Mouse (Mus musculus): Measurements from ENCODE around the gene Dnajc4. TPM values are rescaled to one million over a fixed set of nuclear protein-coding genes. Genes with fewer than 3 reads are reported as not detected.
"Not testable (repeated sequence)": the region's sequence is repeated elsewhere in the genome, so short reads cannot be mapped to it uniquely, and the experiment has no call there.

Gene Dnajc4
- total RNA-seq, 2 experiments from 2014 or later, result 31.3 to 32.9 TPM

GRCm38 (mm10) chr19:6995255-6995991 lies 3.1 kb upstream of the Dnajc4 start:
- no peak for DNase-seq

- DNase-seq, result no peak
These were observed 2.1 kb upstream of the Dnajc4 start for GRCm38 (mm10) chr19:6994489-6994888.

GRCm38 (mm10) chr19:6994002-6994401 lies 1.6 kb upstream of the Dnajc4 start:
- no peak for DNase-seq

- DNase-seq, result no peak
These were observed 819 bp upstream of the Dnajc4 start for GRCm38 (mm10) chr19:6993011-6993770.

- DNase-seq, result not testable (repeated sequence)
These were observed 1.2 kb downstream of the Dnajc4 start for GRCm38 (mm10) chr19:6991166-6991565.

GRCm38 (mm10) chr19:6990712-6991111 lies 1.7 kb downstream of the Dnajc4 start:
- no peak for DNase-seq

- no peak for DNase-seq
These were observed 3.1 kb downstream of the Dnajc4 start for GRCm38 (mm10) chr19:6989251-6989650.

GRCm38 (mm10) chr19:6987904-6988285 lies 4.5 kb downstream of the Dnajc4 start:
- no peak for DNase-seq

- peak; percentile 77 for DNase-seq
These were observed 5.1 kb downstream of the Dnajc4 start, which contains the start of gene Vegfb for GRCm38 (mm10) chr19:6987061-6987903. Gene Vegfb (minus strand): TSS chr19:6987651.

- DNase-seq, result no peak
These were observed 6.2 kb downstream of the Dnajc4 start for GRCm38 (mm10) chr19:6985951-6986708.

GRCm38 (mm10) chr19:6985300-6985699 lies 7.1 kb downstream of the Dnajc4 start:
- DNase-seq, result no peak

GRCm38 (mm10) chr19:6983621-6984020 lies 8.8 kb downstream of the Dnajc4 start:
- DNase-seq, result no peak

- no peak for DNase-seq
These were observed 10.9 kb downstream of the Dnajc4 start for GRCm38 (mm10) chr19:6981465-6981864.

GRCm38 (mm10) chr19:6980381-6981093 lies 11.8 kb downstream of the Dnajc4 start, which contains the start of gene Fkbp2:
Gene Fkbp2 (minus strand): TSS chr19:6980501.
- peak; percentile 98 for DNase-seq

- DNase-seq, result peak; percentile 99
These were observed 12.6 kb downstream of the Dnajc4 start for GRCm38 (mm10) chr19:6979486-6980380.

- DNase-seq, result peak; percentile 66
These were observed 13.3 kb downstream of the Dnajc4 start for GRCm38 (mm10) chr19:6979001-6979479.

- DNase-seq, result no peak
These were observed 13.8 kb downstream of the Dnajc4 start for GRCm38 (mm10) chr19:6978639-6978974.

GRCm38 (mm10) chr19:6977759-6978638 lies 14.4 kb downstream of the Dnajc4 start:
- DNase-seq, result no peak

Measured in gastrocnemius, postnatal 25 days (tissue).